Mouse (Mus musculus) left cerebral cortex, postnatal 4 days (tissue): Measurements from ENCODE around the gene Flii. TPM values are rescaled to one million over a fixed set of nuclear protein-coding genes. Genes with fewer than 3 reads are reported as not detected.

Experiments
- DNase-seq: peaks from one replicate; pipeline ENCODE4 v3.0.0-alpha.2; 2022
- intact Hi-C: fragments of 180-260 bp; cut with DNase I; formaldehyde crosslinking; loops from one replicate; pipeline ENCODE4 v1.15.1; 2025
- total RNA-seq, 2 experiments: library from RNA; stranded (reverse); gene quantifications; 2 replicates each; pipeline ENCODE4 v1.2.3; 2021

Flii gene
- 10 to 100 TPM; 92.3 to 92.6 TPM for total RNA-seq

GRCm38 (mm10) chr11:60726601-60727391 lies at the start of gene Flii:
Gene Flii (minus strand): TSS chr11:60727263.
- DNase-seq, result peak; percentile 81
- intact Hi-C loops, result no loop called here

- no peak for DNase-seq
- intact Hi-C loops, result no loop called here
Observed at GRCm38 (mm10) chr11:60776107-60776828, 49.2 kb upstream of the Flii start.

- no peak for DNase-seq
- intact Hi-C loops, result no loop called here
Observed at GRCm38 (mm10) chr11:60775578-60775977, 48.5 kb upstream of the Flii start.

- intact Hi-C loops, result no loop called here
Observed at GRCm38 (mm10) chr11:60774841-60775240, 47.8 kb upstream of the Flii start.

GRCm38 (mm10) chr11:60774158-60774689 lies 47.2 kb upstream of the Flii start:
- intact Hi-C loops, result no loop called here
- no peak for DNase-seq

More at GRCm38 (mm10) chr11:60774841-60775240, 47.8 kb upstream of the Flii start:
- no peak for DNase-seq

GRCm38 (mm10) chr11:60772161-60772560 lies 45.1 kb upstream of the Flii start:
- intact Hi-C loops, result no loop called here
- DNase-seq, result no peak

GRCm38 (mm10) chr11:60770776-60771175 lies 43.7 kb upstream of the Flii start:
- intact Hi-C loops, result no loop called here

GRCm38 (mm10) chr11:60769322-60769721 lies 42.3 kb upstream of the Flii start:
- no peak for DNase-seq
- intact Hi-C loops, result no loop called here

More at GRCm38 (mm10) chr11:60770776-60771175, 43.7 kb upstream of the Flii start:
- DNase-seq, result no peak

GRCm38 (mm10) chr11:60766969-60767368 lies 39.9 kb upstream of the Flii start:
- intact Hi-C loops, result no loop called here
- no peak for DNase-seq

- DNase-seq, result no peak
- intact Hi-C loops, result no loop called here
Observed at GRCm38 (mm10) chr11:60761681-60762080, 34.6 kb upstream of the Flii start.

- DNase-seq, result no peak
- intact Hi-C loops, result no loop called here
Observed at GRCm38 (mm10) chr11:60755570-60755969, 28.5 kb upstream of the Flii start.

GRCm38 (mm10) chr11:60740321-60740720 lies 13.3 kb upstream of the Flii start:
- no peak for DNase-seq
- intact Hi-C loops, result no loop called here

- DNase-seq, result no peak
- intact Hi-C loops, result no loop called here
Observed at GRCm38 (mm10) chr11:60737450-60737849, 10.4 kb upstream of the Flii start.

GRCm38 (mm10) chr11:60736491-60736890 lies 9.4 kb upstream of the Flii start:
- intact Hi-C loops, result no loop called here
- DNase-seq, result no peak

GRCm38 (mm10) chr11:60735191-60735590 lies 8.1 kb upstream of the Flii start:
- DNase-seq, result no peak
- intact Hi-C loops, result no loop called here

GRCm38 (mm10) chr11:60734206-60734605 lies 7.1 kb upstream of the Flii start:
- intact Hi-C loops, result no loop called here

GRCm38 (mm10) chr11:60731251-60731650 lies 4.2 kb upstream of the Flii start:
- intact Hi-C loops, result no loop called here

More at GRCm38 (mm10) chr11:60734206-60734605, 7.1 kb upstream of the Flii start:
- DNase-seq, result no peak

GRCm38 (mm10) chr11:60730169-60730568 lies 3.1 kb upstream of the Flii start:
- intact Hi-C loops, result no loop called here
- DNase-seq, result no peak

More at GRCm38 (mm10) chr11:60731251-60731650, 4.2 kb upstream of the Flii start:
- no peak for DNase-seq

GRCm38 (mm10) chr11:60729217-60729641 lies 2.2 kb upstream of the Flii start:
- intact Hi-C loops, result no loop called here
- no peak for DNase-seq

- intact Hi-C loops, result no loop called here
- DNase-seq, result peak; percentile 96
Observed at GRCm38 (mm10) chr11:60728260-60728761, 1.2 kb upstream of the Flii start, which contains the start of gene Mief2. Gene Mief2 (plus strand): TSS chr11:60728398.
